Mouse (Mus musculus): Measurements from ENCODE around the gene Anks1b. TPM values are rescaled to one million over a fixed set of nuclear protein-coding genes. Genes with fewer than 3 reads are reported as not detected.

Anks1b gene
- polyA plus RNA-seq, 1 experiment from 2014 or later, result 1.5 TPM

GRCm38 (mm10) chr10:90732823-90733222 lies 859.5 kb downstream of the Anks1b start:
- no peaks in the 10 kb centered on the region for H3K27me3 ChIP-seq (ENCODE audit: control insufficient read depth, insufficient read depth, low read length)
- H3K4me2 ChIP-seq (replicated peaks; ENCODE audit: low read depth, low read length), result no peak overlapping the region
- no peaks in the 10 kb centered on the region for H3K36me3 ChIP-seq (ENCODE audit: control insufficient read depth, insufficient read depth, low read length)
- ATAC-seq (ENCODE audit: insufficient number of reproducible peaks, insufficient read depth, low FRiP score, low read depth), result no peak
- 50% methylated on average over 4 of the region's 4 CpGs for WGBS
- no peak overlapping the region for H3K4me3 ChIP-seq (ENCODE audit: low read depth, low read length)
- H3K9ac ChIP-seq (replicated peaks; ENCODE audit: low read depth, low read length), result no peak overlapping the region
- no peaks in the 10 kb centered on the region for H3K9me3 ChIP-seq (ENCODE audit: control insufficient read depth, low read depth, low read length)
- H3K4me1 ChIP-seq (ENCODE audit: control insufficient read depth, insufficient read depth, low read length), result 0 out of 2 replicates have a peak, but pooled peaks cover 2% of the 10 kb centered on the region
- no peak overlapping the region for H3K27ac ChIP-seq (ENCODE audit: low read length)

- H3K4me1 ChIP-seq (ENCODE audit: control insufficient read depth, insufficient read depth, low read length), result 0 out of 2 replicates have a peak, but pooled peaks cover 2% of the 10 kb centered on the region
- no peak overlapping the region for H3K9ac ChIP-seq (replicated peaks; ENCODE audit: low read depth, low read length)
- H3K36me3 ChIP-seq (ENCODE audit: control insufficient read depth, insufficient read depth, low read length), result no peaks in the 10 kb centered on the region
- H3K27ac ChIP-seq (ENCODE audit: low read length), result no peak overlapping the region
- no peaks in the 10 kb centered on the region for H3K9me3 ChIP-seq (ENCODE audit: control insufficient read depth, low read depth, low read length)
- no peak overlapping the region for H3K4me2 ChIP-seq (replicated peaks; ENCODE audit: low read depth, low read length)
- WGBS, result 23% methylated on average over 5 of the region's 5 CpGs
- no peak overlapping the region for H3K4me3 ChIP-seq (ENCODE audit: low read depth, low read length)
- ATAC-seq (ENCODE audit: insufficient number of reproducible peaks, insufficient read depth, low FRiP score, low read depth), result no peak
- H3K27me3 ChIP-seq (ENCODE audit: control insufficient read depth, insufficient read depth, low read length), result no peaks in the 10 kb centered on the region
Observed at GRCm38 (mm10) chr10:90733632-90734031, 860.3 kb downstream of the Anks1b start.

- H3K27me3 ChIP-seq (ENCODE audit: control insufficient read depth, insufficient read depth, low read length), result no peaks in the 10 kb centered on the region
- no peak overlapping the region for H3K4me2 ChIP-seq (replicated peaks; ENCODE audit: low read depth, low read length)
- ATAC-seq (ENCODE audit: insufficient number of reproducible peaks, insufficient read depth, low FRiP score, low read depth), result no peak
- WGBS, result 72% methylated on average over 2 of the region's 2 CpGs
- no peaks in the 10 kb centered on the region for H3K4me1 ChIP-seq (ENCODE audit: control insufficient read depth, insufficient read depth, low read length)
- no peak overlapping the region for H3K4me3 ChIP-seq (ENCODE audit: low read depth, low read length)
- no peak overlapping the region for H3K27ac ChIP-seq (ENCODE audit: low read length)
- H3K36me3 ChIP-seq (ENCODE audit: control insufficient read depth, insufficient read depth, low read length), result no peaks in the 10 kb centered on the region
- no peak overlapping the region for H3K9ac ChIP-seq (replicated peaks; ENCODE audit: low read depth, low read length)
- no peaks in the 10 kb centered on the region for H3K9me3 ChIP-seq (ENCODE audit: control insufficient read depth, low read depth, low read length)
Observed at GRCm38 (mm10) chr10:90738475-90738874, 865.2 kb downstream of the Anks1b start.

- no peak for ATAC-seq (ENCODE audit: insufficient number of reproducible peaks, insufficient read depth, low FRiP score, low read depth)
- Histone ChIP-seq H3K9ac (replicated peaks; ENCODE audit: low read depth, low read length) (no peak overlapping the region), H3K9me3 (ENCODE audit: control insufficient read depth, low read depth, low read length) (no peaks in the 10 kb centered on the region)
Observed at GRCm38 (mm10) chr10:90740956-90741355, 867.6 kb downstream of the Anks1b start.

GRCm38 (mm10) chr10:90751889-90752288 lies 878.6 kb downstream of the Anks1b start:
- WGBS, result 64% methylated on average over 5 of the region's 5 CpGs

More at GRCm38 (mm10) chr10:90740956-90741355, 867.6 kb downstream of the Anks1b start:
- H3K27me3 ChIP-seq (ENCODE audit: control insufficient read depth, insufficient read depth, low read length), result no peaks in the 10 kb centered on the region
- WGBS, result 88% methylated on average over 5 of the region's 5 CpGs
- no peak overlapping the region for H3K4me2 ChIP-seq (replicated peaks; ENCODE audit: low read depth, low read length)
- no peaks in the 10 kb centered on the region for H3K36me3 ChIP-seq (ENCODE audit: control insufficient read depth, insufficient read depth, low read length)
- H3K4me1 ChIP-seq (ENCODE audit: control insufficient read depth, insufficient read depth, low read length), result no peaks in the 10 kb centered on the region
- H3K27ac ChIP-seq (ENCODE audit: low read length), result no peak overlapping the region
- no peak overlapping the region for H3K4me3 ChIP-seq (ENCODE audit: low read depth, low read length)

GRCm38 (mm10) chr10:90753106-90753505 lies 879.8 kb downstream of the Anks1b start:
- Histone ChIP-seq H3K27ac (ENCODE audit: low read length) (no peak overlapping the region), H3K9ac (replicated peaks; ENCODE audit: low read depth, low read length) (no peak overlapping the region), H3K4me3 (ENCODE audit: low read depth, low read length) (no peak overlapping the region), H3K36me3 (ENCODE audit: control insufficient read depth, insufficient read depth, low read length) (no peaks in the 10 kb centered on the region), H3K4me2 (replicated peaks; ENCODE audit: low read depth, low read length) (no peak overlapping the region), H3K9me3 (ENCODE audit: control insufficient read depth, low read depth, low read length) (no peaks in the 10 kb centered on the region), H3K4me1 (ENCODE audit: control insufficient read depth, insufficient read depth, low read length) (no peaks in the 10 kb centered on the region), H3K27me3 (ENCODE audit: control insufficient read depth, insufficient read depth, low read length) (no peaks in the 10 kb centered on the region)
- 67% methylated on average over 9 of the region's 9 CpGs for WGBS
- no peak for ATAC-seq (ENCODE audit: insufficient number of reproducible peaks, insufficient read depth, low FRiP score, low read depth)

More at GRCm38 (mm10) chr10:90751889-90752288, 878.6 kb downstream of the Anks1b start:
- H3K4me2 ChIP-seq (replicated peaks; ENCODE audit: low read depth, low read length), result no peak overlapping the region
- no peak overlapping the region for H3K9ac ChIP-seq (replicated peaks; ENCODE audit: low read depth, low read length)
- no peaks in the 10 kb centered on the region for H3K27me3 ChIP-seq (ENCODE audit: control insufficient read depth, insufficient read depth, low read length)
- H3K4me3 ChIP-seq (ENCODE audit: low read depth, low read length), result no peak overlapping the region
- H3K4me1 ChIP-seq (ENCODE audit: control insufficient read depth, insufficient read depth, low read length), result no peaks in the 10 kb centered on the region
- H3K27ac ChIP-seq (ENCODE audit: low read length), result no peak overlapping the region
- no peaks in the 10 kb centered on the region for H3K36me3 ChIP-seq (ENCODE audit: control insufficient read depth, insufficient read depth, low read length)
- H3K9me3 ChIP-seq (ENCODE audit: control insufficient read depth, low read depth, low read length), result no peaks in the 10 kb centered on the region
- no peak for ATAC-seq (ENCODE audit: insufficient number of reproducible peaks, insufficient read depth, low FRiP score, low read depth)

GRCm38 (mm10) chr10:90757773-90758172 lies 884.5 kb downstream of the Anks1b start:
- Histone ChIP-seq H3K36me3 (ENCODE audit: control insufficient read depth, insufficient read depth, low read length) (no peaks in the 10 kb centered on the region), H3K4me1 (ENCODE audit: control insufficient read depth, insufficient read depth, low read length) (no peaks in the 10 kb centered on the region), H3K9me3 (ENCODE audit: control insufficient read depth, low read depth, low read length) (no peaks in the 10 kb centered on the region), H3K27me3 (ENCODE audit: control insufficient read depth, insufficient read depth, low read length) (no peaks in the 10 kb centered on the region), H3K4me3 (ENCODE audit: low read depth, low read length) (no peak overlapping the region), H3K4me2 (replicated peaks; ENCODE audit: low read depth, low read length) (no peak overlapping the region), H3K9ac (replicated peaks; ENCODE audit: low read depth, low read length) (no peak overlapping the region), H3K27ac (ENCODE audit: low read length) (no peak overlapping the region)
- 85% methylated on average over 4 of the region's 4 CpGs for WGBS
- no peak for ATAC-seq (ENCODE audit: insufficient number of reproducible peaks, insufficient read depth, low FRiP score, low read depth)

- ATAC-seq (ENCODE audit: insufficient number of reproducible peaks, insufficient read depth, low FRiP score, low read depth), result no peak
- Histone ChIP-seq H3K27ac (ENCODE audit: low read length) (no peak overlapping the region), H3K4me1 (ENCODE audit: control insufficient read depth, insufficient read depth, low read length) (no peaks in the 10 kb centered on the region), H3K4me2 (replicated peaks; ENCODE audit: low read depth, low read length) (no peak overlapping the region), H3K9me3 (ENCODE audit: control insufficient read depth, low read depth, low read length) (no peaks in the 10 kb centered on the region), H3K36me3 (ENCODE audit: control insufficient read depth, insufficient read depth, low read length) (no peaks in the 10 kb centered on the region), H3K27me3 (ENCODE audit: control insufficient read depth, insufficient read depth, low read length) (no peaks in the 10 kb centered on the region), H3K4me3 (ENCODE audit: low read depth, low read length) (no peak overlapping the region), H3K9ac (replicated peaks; ENCODE audit: low read depth, low read length) (no peak overlapping the region)
- 80% methylated on average over 5 of the region's 5 CpGs for WGBS
Observed at GRCm38 (mm10) chr10:90759929-90760328, 886.6 kb downstream of the Anks1b start.

- Histone ChIP-seq H3K27me3 (ENCODE audit: control insufficient read depth, insufficient read depth, low read length) (no peaks in the 10 kb centered on the region), H3K4me2 (replicated peaks; ENCODE audit: low read depth, low read length) (no peak overlapping the region), H3K27ac (ENCODE audit: low read length) (no peak overlapping the region), H3K36me3 (ENCODE audit: control insufficient read depth, insufficient read depth, low read length) (no peaks in the 10 kb centered on the region), H3K4me1 (ENCODE audit: control insufficient read depth, insufficient read depth, low read length) (no peaks in the 10 kb centered on the region), H3K4me3 (ENCODE audit: low read depth, low read length) (no peak overlapping the region), H3K9me3 (ENCODE audit: control insufficient read depth, low read depth, low read length) (no peaks in the 10 kb centered on the region), H3K9ac (replicated peaks; ENCODE audit: low read depth, low read length) (no peak overlapping the region)
- WGBS, result 68% methylated on average over 3 of the region's 3 CpGs
- ATAC-seq (ENCODE audit: insufficient number of reproducible peaks, insufficient read depth, low FRiP score, low read depth), result no peak
Observed at GRCm38 (mm10) chr10:90766261-90766660, 893.0 kb downstream of the Anks1b start.

Data from stomach, embryonic 14.5 days (tissue).